Mouse (Mus musculus): ENCODE results near the gene Elf2.
"Not testable (repeated sequence)": the region's sequence is repeated elsewhere in the genome, so short reads cannot be mapped to it uniquely, and the experiment has no call there.

The Elf2 gene

DNA sequence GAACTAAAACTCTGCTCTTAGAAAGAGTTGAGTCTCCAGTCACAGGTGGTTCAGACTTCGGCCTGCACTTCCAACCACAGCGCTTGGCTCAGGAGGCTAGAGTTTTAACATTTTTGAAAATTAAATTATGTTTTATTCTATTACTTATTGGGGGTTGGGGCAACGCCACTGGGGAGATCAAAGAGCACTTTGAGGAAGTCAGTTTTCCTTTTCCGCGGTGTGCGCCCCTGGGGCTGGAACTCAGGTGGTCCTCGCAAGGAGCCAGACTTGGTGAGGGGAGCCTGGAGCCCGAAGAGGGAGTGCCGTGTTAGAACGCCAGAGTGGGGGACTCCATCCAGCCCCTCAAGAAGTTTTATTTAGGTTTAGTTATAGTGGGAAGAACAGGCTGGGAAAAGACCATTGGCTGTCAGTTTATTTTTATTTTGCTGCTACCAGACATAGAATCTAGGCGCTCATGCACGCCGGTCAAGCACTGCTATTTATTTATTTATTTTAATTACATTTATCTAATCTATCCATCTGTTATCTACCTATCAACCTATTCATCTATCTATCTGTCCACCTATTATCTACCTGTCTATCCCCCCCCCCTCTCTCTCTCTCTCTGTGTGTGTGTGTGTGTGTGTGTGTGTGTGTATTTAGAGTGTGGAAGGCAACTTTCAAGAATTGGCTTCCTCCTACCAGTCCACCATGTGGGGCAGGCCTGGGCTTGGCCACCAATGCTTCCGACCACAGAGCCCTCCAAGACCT, 19.3 kb upstream of the Elf2 start:
- no peak for DNase-seq (ENCODE audit: low spot score in 2 of 2)

DNA sequence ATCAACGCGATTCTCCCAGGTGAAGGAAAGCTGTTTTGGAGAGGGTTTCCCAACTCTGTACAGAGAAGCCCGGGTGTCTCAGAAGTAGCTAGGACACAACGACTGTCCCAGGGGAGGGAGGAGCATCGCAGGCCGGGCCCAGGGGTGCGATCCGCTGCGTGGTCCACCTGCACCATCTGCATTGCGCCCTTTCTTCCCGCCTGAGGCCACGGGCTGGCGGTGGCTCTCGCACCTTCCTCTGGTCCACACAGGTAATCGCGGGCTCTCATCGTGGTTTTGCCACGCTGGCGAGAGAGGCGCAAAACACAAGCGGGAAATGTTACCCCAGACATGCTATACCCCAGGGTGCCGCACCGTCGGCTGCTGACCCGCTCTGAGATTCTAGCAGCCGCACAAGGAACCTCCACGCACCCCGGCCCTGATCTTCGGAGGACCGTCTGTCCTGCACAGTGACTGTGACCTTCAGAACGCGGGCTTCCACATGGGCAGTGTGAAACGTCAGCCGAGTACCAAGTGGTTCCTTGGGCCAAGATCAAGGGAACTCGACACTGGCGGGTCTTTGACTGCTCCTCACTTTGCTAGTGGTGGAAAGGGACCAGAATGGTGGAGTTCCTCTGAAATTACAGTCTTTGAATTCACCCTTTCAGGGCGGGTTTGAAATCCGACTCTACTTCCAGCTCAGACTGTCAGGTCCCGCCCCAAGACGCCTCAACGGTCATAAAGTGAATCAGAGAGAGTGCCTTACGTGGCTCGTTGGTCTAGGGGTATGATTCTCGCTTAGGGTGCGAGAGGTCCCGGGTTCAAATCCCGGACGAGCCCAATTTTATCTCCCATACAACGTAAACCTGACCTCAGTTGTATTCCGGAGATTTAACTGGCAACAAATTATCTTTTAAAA, 18.4 kb upstream of the Elf2 start:
- peak; percentile 66 to 85 for DNase-seq (ENCODE audit: low spot score in 2 of 2)

DNA sequence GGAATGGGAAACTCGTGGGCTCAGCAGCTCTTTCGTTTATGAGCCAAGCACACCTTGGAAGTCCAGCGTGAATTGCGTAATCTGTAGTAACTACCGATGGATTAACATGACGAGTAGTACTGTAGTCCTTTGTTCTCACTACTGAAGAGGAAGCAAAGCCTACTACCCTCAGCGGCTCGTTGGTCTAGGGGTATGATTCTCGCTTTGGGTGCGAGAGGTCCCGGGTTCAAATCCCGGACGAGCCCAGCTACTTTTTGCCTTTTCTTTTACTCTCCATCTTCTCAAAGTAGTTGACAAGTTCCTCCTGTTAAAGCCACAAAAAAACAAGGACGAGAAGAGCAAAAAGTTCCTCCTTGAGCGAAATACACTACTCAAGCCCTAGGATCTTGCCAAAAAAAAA, 17.7 kb upstream of the Elf2 start:
- DNase-seq (ENCODE audit: low spot score in 2 of 2) = peak; percentile 70 to 82

DNA sequence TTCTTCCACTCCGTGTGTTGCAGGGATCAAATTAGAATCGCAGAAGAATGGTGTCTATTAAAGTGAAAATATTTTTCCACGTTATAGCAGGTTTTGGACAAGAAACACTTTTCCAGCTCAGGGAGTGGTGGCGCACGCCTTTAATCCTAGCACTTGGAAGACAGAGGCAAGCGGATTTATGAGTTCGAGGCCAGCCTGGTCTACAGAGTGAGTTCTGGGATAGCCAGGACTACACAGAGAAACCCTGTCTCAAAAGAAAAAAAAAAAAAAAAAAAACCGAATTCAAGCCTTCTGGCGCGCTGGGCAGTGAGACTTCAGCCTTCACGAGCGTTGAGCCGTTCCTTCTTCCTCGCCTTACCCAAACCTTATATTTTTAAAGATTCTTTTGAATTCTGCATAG, 17.2 kb upstream of the Elf2 start:
- DNase-seq (ENCODE audit: low spot score in 2 of 2) = no peak

DNA sequence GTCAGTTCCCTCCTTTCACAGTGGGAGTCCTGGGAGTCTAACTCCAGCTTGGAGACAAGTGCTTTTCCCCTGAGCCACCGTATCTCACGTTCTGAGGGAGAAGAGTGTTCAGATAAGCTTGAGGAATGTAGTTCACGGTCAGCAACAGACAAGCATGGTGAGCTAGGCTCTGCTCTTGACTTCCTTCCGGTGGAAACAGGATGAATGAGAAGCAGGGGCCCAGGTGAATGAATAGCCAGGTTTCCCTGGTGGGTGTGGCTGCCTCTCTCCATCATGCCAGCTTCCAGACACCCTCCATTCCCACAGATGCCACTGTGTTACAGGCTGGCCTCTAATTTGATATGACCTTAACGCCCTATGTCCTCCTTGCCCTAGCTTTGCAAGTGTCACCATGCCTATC, 16.6 kb upstream of the Elf2 start:
- DNase-seq (ENCODE audit: low spot score in 2 of 2) = no peak

DNA sequence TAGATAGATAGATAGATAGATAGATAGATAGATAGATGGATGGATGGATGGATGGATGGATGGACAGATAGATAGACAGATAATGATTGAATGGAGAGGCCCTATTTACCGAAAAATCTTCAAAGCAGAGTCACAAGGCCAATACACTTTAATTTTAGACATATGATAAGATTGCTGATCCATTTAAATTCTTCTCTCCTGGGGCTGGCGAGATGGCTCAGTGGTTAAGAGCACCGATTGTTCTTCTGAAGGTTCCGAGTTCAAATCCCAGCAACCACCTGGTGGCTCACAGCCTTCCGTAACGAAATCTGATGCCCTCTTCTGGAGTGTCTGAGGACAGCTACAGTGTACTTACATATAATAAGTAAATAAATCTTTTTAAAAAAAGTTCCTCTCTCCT, 14.5 kb upstream of the Elf2 start:
- not testable (repeated sequence) for DNase-seq (ENCODE audit: low spot score in 2 of 2)

DNA sequence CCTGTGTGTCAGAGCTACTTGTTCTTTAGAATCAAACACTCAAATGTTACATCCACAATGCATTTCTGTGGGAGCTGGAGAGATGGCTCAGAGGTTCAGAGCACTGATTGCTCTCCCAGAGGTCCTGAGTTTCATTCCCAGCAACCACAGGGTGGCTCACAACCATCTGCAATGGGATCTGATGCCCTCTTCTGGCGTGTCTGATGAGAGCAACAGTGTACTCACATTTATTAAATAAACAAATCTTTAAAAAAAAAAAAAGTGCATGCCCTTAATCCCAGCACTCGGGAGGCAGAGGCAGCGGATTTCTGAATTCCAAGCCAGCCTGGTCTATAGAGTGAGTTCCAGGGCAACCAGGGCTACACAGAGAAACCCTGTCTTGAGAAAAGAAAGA, 13.6 kb upstream of the Elf2 start:
- DNase-seq (ENCODE audit: low spot score in 2 of 2) = no peak

DNA sequence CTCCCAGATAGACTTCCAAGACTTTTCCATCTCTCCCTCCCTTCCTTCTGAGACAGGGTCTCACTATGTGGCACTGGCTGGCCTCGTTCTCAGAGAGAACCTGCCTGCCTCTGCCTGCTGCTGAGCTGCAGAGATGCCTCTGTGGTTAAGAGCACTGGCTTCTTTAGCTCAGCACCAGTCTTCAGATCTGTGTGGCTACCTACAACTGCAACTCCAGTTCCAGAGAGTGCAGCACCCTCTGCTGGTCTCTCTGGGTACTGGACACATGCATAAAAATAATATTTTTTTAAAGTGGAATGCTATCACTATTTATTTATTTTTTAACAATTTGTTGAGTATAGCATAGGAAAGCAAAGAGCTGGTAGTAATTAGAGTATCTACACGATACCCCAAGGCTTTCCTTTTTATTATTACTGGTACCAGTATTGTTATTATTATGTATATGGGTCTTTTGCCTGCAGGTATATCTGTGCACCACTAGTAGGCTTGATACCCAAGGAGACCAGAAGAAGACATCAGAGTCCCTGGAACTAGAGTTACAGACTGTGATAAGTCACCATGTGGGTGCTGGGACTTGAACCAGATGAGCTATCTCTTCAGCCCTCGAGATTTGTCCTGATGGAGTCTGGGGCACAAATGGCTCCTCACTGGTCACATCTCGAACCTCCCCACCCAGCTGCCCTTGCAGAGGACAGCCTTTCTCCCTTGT, 13.0 kb upstream of the Elf2 start:
- peak; percentile 48 to 72 for DNase-seq (ENCODE audit: low spot score in 2 of 2)

DNA sequence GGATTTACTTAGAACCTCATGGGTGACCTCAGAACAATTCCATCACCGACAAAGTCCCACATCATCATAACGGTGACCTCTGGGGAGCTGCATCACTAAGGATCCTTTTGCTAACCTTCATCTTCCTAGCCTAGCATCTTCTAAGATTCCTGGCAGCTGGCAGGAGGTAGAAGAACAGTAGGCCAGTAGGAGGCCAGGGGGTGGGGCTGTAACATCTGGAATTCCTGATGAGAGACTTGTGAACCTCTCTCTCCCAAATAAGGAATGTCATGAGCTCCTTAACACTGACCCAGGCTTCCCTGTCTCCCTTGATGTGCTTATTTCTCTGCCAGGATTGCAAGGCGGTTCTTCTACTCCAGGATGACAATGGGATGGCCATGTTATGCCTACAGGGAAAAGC, 10.3 kb upstream of the Elf2 start:
- no peak for DNase-seq (ENCODE audit: low spot score in 2 of 2)

DNA sequence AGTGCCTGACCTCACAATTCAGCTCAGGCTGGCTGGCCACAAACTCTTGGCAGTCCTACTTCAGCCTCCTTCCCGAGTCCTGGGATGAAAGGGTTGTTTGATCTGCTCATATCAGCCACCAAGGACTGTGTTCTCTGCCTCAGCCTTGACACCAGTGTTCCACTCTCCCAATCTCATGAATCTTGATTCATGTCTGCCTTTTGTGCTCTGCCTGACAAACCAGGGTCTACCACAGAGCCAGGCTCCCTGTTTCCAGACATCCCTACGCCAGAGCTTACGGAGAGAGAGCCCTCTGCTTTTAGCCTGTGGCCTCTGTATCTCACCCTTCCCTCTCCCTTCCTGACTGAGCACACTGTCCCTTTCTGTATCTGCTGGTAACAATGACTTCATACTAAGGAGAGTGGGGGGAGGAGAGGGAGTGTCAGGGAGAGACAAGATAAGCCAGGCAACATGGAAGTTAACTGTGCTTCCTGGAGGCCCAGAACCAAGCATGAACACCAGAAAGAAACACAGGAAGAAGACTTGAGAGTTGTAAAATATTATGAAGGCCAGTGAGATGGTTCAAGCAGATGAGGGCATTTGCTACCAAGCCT, 8.3 kb upstream of the Elf2 start:
- no peak for DNase-seq (ENCODE audit: low spot score in 2 of 2)

DNA sequence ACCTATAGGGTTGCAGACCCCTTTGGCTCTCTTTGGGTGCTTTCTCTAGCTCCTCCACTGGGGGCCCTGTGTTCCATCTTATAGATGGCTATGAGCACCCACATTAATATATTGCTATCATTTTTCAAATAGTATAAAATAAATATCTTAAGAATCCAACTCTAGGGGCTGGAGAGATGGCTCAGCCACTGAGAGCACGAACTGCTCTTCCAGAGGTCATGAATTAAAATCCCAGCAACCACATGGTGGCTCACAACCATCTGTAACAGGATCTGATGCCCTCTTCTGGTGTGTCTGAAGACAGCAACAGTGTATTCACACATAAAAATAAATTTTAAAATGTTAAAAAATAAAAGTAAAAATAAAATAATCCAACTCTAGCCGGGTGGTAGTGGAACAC, 4.6 kb upstream of the Elf2 start:
- DNase-seq (ENCODE audit: low spot score in 2 of 2) = not testable (repeated sequence)

DNA sequence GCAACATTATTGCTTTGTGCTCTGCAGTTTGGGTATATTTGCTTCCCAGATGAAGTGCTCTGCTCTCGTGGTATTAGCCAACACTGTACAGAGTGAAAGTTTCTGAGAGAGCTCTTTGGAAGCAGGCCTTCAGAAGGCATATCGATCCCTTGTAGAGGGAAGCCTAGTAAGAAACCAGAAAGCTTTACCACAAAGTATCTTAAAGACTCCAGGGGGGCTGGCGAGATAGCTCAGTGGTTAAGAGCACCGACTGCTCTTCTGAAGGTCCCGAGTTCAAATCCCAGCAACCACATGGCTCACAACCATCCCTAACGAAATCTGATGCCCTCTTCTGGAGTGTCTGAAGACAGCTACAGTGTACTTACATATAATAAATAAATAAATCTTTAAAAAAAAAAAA, 3.7 kb upstream of the Elf2 start:
- not testable (repeated sequence) for DNase-seq (ENCODE audit: low spot score in 2 of 2)

DNA sequence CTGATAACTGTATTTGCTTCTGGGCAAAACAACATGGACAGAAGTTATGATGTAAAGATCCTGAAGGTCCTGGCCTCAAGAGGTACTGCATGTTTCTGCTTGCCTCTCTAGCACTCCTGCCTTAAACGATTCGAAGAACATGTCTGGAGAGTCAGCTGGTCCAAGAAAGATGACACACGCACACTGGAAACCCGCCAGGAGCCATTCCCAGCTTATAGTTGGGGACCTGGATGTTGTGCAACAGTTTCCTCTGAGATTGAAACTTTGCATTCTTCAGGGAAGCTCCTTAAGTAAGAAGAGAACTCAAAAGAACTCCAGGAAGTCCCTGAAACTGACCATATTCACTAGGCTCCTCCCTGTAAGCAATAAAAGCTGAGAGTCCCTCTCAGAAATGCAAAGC, 2.8 kb upstream of the Elf2 start:
- no peak for DNase-seq (ENCODE audit: low spot score in 2 of 2)

DNA sequence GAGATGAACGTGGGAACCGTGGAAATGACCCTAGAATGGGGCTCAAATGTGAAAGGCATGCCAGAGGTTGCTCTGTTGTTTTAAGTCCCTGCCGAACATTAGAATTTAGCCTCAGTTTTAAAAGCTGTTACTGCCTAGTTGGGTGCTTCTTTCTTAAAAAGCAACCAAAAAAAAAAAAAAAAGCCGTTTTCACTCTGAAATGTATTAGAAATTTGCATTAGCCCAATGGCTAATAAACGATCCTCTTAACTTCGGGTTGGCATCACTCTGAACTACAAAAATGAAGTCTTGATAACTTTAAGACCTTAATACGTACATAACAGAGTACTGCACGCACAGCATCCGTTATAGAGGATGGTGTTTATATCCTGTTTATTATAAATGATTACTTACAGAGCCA, 1.7 kb upstream of the Elf2 start:
- DNase-seq (ENCODE audit: low spot score in 2 of 2) = no peak

DNA sequence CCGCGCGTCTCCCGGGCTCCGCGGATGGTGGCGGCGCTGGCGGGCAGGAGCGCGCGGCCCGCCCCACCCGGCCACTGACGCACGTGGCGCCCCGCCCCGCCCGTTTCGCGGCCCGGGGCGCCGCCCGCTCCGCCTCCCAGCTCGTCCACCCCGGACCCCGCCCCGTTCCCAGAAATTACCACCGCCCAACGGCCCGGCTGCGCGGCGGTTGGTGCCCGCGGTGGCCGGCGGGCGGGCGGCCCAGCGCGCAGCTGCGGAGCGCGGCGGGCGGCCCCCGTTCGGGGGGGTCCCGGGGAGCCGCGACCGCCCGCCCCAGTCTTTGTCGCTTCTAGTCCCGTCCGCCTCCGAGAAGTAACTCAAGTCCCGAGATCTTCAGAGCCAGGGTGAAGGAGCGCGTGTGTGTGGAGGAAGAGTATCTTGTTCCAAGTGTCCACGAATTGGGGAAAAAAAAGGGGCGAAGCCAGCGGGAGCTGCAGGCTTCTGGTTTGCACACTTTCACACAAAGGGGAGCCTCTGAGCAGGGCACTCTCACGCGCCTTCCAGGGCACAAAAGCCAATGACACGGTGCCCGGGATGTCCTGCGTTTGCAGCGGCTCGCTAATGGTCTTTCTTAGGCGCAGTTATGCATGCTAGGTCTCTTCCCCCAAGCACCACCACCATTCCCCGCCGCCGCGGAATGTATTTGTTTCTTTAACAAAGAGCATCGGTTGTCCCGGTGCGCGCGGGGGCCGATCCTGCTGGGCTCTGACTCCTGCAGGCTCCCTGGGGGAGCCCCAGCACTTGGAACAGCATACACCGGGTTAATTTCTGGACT, 1.0 kb upstream of the Elf2 start:
- peak in 1 of 2 experiments; percentile 48 for DNase-seq (ENCODE audit: low spot score in 2 of 2)

DNA sequence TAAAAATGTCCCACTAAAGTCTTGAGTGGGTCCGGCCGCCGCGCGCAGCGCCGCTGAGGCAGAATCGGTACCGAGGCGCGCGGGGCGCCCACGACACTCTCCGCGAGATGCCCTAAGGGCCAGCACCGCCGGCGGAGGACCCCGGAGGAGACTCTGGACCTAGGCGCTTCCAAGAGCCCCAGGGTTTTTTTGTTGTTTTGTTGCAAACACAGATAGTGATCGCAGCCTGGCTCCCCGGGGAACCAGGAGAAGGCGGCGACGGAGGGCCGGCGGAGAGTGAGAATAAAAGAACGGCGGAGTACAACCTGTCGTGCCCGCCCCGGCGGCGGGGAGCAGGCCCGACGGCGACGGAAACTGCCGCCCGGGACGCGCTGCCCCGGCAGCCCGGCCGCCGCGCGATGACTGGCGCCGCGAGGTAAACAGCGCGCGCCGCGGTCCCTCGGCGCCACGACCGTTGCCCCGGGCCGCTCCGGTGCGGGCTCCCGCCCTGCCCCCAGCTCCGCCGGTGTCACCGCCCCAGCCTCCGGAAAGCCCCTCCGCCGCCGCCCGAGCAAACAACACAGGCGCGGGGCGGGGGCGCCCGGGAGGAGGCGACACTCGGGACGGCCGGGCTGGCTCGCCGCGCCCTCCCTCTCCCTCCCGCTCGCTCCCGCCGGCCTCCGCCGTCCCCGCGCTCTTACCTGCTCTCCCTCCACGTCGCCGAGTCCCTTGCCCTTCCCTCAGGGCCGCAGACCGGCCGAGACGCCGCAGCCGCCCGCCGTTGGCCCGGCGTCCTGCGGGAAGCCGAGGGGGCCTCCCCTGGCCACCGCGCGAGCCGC, 520 bp downstream of the Elf2 start:
- peak; percentile 38 to 60 for DNase-seq (ENCODE audit: low spot score in 2 of 2)

DNA sequence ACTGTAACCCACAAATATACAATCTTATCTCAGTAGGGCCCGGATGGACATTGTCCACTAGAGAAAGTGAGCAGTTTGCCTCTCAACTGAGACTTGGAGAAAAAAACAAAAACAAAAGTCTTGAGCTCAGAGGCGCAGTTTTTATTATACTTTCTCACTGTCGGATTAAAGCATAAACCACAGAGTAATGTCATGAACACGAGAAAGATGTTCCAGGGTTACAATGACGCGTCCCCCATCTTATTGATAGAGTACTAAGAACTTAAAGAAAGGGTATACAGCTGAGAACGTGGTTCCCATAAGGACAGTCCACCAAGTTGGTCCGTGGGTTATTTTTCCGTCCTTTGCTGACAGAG, 1.1 kb downstream of the Elf2 start:
- no peak for DNase-seq (ENCODE audit: low spot score in 2 of 2)

DNA sequence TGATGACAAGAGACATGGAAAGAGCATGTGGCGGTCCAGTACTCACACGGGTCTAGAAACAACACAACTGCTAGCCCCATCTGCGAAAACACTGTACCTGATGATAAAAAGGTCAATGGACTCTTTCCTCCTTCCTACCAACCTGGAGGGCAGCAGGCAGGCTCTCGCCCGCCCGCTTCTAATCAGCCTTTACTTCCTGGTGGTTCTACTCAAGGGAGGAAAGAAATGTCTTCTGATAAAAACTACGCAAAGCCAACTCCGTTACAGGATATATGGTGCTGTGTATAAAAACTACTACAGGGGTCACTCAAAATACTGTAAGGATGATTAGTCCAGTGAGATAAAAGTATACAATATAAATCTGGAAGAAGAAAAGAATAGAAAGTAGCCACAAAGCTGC, 5.1 kb downstream of the Elf2 start:
- DNase-seq (ENCODE audit: low spot score in 2 of 2) = no peak

DNA sequence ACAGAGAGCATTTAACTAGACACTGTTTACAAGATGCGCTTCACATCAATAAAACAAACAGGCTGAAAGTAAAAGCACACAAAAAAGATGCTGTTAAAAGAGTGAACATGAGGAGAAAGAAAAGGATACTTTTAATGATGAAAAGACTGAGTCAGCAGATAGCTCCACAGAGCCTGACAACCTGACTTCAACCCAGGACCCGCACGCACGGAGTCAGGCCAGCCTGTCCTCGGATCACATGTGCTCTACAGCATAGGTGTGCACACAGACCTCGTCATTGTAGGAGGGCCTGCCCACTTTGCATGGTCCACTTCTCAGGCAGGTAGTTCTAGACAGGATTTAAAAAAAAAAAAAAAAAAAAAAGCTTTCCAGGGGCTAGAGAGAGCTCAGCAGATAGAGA, 6.5 kb downstream of the Elf2 start:
- DNase-seq (ENCODE audit: low spot score in 2 of 2) = no peak

DNA sequence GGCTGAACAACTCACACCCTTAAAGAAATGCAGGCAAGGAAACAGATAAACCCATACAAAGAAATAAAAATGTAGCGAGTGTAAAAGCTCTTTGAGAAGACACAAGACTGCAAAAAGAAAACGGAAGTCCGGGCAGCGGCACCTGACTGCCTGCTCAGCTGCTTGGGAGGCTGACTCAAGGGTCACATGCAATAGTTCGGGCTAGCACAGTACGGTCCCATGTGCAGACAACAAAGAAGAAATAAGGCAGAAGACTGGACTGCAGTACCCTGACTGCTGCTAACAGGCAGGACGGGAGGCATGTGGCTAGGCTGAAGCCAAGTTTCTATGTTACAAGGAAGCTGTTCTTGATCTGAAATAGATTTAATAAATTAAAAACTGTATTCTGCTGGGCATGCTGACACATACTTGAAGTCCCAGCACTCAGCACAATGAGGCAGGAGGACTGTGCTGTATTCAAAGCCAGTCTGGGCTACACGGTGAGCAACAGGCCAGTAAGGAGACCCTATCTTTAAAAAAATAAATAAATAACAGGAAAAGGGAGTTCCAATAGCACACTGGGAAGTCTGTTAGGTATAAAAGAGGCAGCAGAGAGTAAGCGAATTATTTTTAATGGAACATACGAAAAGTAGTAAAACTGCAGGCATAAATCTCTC, 7.1 kb downstream of the Elf2 start:
- peak; percentile 57 to 79 for DNase-seq (ENCODE audit: low spot score in 2 of 2)
